Mouse (Mus musculus): Measurements from ENCODE around the gene Dnm2. TPM values are rescaled to one million over a fixed set of nuclear protein-coding genes. Genes with fewer than 3 reads are reported as not detected.

Dnm2 gene
- total RNA-seq (2023) = 360 TPM

GRCm38 (mm10) chr9:21424631-21425555 is at the start of gene Dnm2:
Dnm2 (plus strand) TSS chr9:21424908.

DNA sequence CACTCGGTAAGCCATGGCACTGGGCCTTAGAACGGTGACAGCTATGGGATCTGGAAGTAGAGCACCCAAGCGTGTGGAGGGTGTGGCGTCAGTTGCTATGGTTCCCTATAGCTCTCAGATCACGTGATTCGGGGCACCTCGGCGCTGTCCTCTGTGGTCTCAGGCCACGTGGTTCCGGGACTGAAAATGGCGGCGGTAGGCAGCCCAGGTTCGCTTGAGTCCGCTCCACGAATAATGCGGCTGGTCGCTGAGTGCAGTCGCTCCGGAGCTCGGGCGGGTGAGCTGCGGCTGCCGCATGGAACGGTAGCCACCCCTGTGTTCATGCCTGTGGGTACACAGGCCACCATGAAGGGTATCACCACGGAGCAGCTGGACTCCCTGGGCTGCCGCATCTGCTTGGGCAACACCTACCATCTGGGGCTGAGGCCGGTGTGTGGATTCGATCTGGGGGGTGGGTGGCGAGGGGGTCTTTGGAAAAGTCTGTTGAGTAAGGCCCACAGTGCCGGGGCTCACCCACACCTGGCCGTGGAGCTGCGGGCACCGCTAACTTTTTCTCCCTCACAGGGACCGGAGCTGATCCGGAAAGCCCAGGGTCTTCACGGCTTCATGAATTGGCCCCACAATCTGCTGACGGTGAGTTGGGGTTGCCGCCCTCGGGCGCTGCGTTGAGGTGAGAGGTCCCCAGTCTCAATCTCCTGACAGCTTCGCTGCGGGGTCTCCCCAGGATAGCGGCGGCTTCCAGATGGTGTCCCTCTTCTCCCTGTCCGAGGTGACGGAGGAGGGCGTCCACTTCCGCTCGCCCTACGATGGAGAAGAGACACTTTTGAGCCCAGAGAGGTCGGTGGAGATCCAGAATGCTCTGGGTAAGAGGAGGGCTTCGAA is 12.8 kb upstream of the Dnm2 start, which contains the start of gene Qtrt1:
Qtrt1 (plus strand) TSS at position 169 of the 882 bp plus-strand sequence.

DNA sequence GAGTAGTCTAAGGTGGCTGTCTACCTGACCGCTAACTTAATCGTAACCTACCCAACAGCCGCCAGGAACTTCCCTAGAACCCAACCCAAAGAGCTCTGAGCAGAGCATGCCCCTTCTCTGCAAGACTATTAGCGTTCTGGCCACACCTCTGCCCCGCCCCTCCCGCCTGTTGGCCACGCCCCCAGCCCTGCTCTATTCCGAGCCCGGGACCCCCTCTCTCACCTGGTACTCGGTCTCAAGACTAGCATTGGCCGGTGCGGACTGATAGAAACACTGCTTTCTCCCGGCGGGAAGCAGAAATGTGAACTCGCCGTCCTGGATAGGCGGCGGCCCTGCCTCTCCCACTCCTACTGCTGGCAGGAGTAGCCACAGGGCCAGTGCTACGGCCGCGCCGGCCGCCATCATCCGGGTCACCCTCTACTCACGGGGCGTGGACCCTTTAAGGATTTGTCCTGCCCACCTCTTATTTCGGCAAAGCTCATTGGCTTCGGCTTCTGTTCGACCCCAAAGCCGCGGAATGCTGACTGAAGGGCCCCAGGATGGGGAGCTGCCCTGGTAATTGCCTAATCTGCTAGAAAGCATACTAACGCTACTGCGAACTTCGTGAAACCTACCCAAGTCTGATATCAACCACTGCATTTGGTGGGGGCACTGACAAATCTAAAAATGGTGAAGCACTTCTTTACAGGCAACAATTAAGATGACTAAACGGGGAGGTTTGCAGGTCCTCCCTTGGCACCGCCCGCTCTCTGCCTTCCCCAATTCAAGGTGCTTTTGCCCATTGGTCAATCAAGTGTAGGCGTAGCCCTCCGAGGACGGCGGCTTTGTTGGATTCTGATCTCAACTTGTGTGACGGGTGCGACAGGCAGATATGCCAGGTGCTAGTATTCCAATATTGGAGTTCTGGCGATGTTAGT is 85.3 kb downstream of the Dnm2 start, which contains the start of gene Tmed1:
Tmed1 (minus strand) TSS at position 481 of the 917 bp plus-strand sequence.

GRCm38 (mm10) chr9:21525937-21526633 is 101.4 kb downstream of the Dnm2 start, which contains the start of gene AB124611:
AB124611 (plus strand) TSS chr9:21526176.

DNA sequence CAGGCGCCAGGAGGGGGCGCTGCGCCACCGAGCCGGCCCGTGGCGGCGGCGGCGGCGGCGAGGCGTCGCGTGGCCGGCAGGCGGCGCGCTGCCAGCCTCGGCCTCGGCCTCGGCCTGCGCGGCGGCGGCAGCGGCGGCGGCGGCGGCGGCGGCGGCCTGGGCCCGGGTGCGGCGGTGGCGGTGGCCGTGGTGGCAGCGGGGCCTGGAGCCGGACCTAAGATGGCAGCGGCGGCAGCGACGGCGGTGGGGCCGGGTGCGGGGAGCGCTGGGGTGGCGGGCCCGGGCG is 122.0 kb downstream of the Dnm2 start, which contains the start of gene Carm1:
Carm1 (plus strand) TSS at position 106 of the 286 bp plus-strand sequence.

Other genes starting within 250 kb of the Dnm2 start
- gene Keap1, start 185.5 kb upstream of the Dnm2 start, total RNA-seq (2023) = 24.0 TPM
- 0.29 TPM for gene S1pr5, start 176.5 kb upstream of the Dnm2 start, total RNA-seq (2023)
- gene Atg4d, start 159.6 kb upstream of the Dnm2 start, total RNA-seq (2023) = 52.4 TPM
- gene Kri1, start 136.9 kb upstream of the Dnm2 start, total RNA-seq (2023) = 136 TPM
- 40.4 TPM for gene Cdkn2d, start 133.5 kb upstream of the Dnm2 start, total RNA-seq (2023)
- gene Ap1m2, start 112.6 kb upstream of the Dnm2 start, total RNA-seq (2023) = 5.3 TPM
- 330 TPM for gene Slc44a2, start 104.2 kb upstream of the Dnm2 start, total RNA-seq (2023)
- gene Ilf3, start 57.0 kb upstream of the Dnm2 start, total RNA-seq (2023) = 138 TPM
- gene Qtrt1, start 13.1 kb upstream of the Dnm2 start, total RNA-seq (2023) = 65.5 TPM
- 0.64 TPM for gene Tmed1, start 85.3 kb downstream of the Dnm2 start, total RNA-seq (2023)
- 62.5 TPM for gene AB124611, start 101.3 kb downstream of the Dnm2 start, total RNA-seq (2023)
- 66.6 TPM for gene Carm1, start 122.0 kb downstream of the Dnm2 start, total RNA-seq (2023)
- gene Timm29, start 167.8 kb downstream of the Dnm2 start, total RNA-seq (2023) = 29.4 TPM
- 8.4 TPM for gene Yipf2, start 167.9 kb downstream of the Dnm2 start, total RNA-seq (2023)
- gene Smarca4, start 191.3 kb downstream of the Dnm2 start, total RNA-seq (2023) = 84.4 TPM

All from CD4-positive naive resting alpha-beta T cell, adult 76 days (primary cell).